Mouse (Mus musculus) liver, postnatal 0 days (tissue): ENCODE data around the gene Tas2r126.

Experiments
- CTCF ChIP-seq: sonication (generic); IDR thresholded peaks from 2 replicates; pipeline ENCODE4 v1.5.1; 2016; ENCODE audit warnings: antibody characterized with exemption, low read depth
- EP300 ChIP-seq: IDR thresholded peaks from 2 replicates; pipeline ENCODE4 v1.6.1; 2016; ENCODE audit warnings: antibody characterized with exemption, low read depth, mild to moderate bottlenecking

- TF ChIP-seq CTCF (no peak), EP300 (no peak)
Observed at GRCm38 (mm10) chr6:42419443-42419842, 14.9 kb upstream of the Tas2r126 start.
